Mouse (Mus musculus) cerebellum, postnatal 14 days (tissue): ENCODE results near the gene Hmga1b.
"Not testable (repeated sequence)": the region's sequence is repeated elsewhere in the genome, so short reads cannot be mapped to it uniquely, and the experiment has no call there.

Source experiments
- DNase-seq, 2 experiments: peaks; one replicate each; pipeline ENCODE4 v3.0.0; 2021; ENCODE audit warnings: mixed read lengths in 2 of 2

Gene Hmga1b

GRCm38 (mm10) chr11:120784064-120784791 is 21.6 kb downstream of the Hmga1b start, which contains the start of the genes Rfng and Gps1:
TSS of gene Rfng (minus strand) at chr11:120784207.
TSS of gene Gps1 (plus strand) at chr11:120784272.
- DNase-seq = peak; percentile 87 to 88

- no peak for DNase-seq
These were observed 22.6 kb downstream of the Hmga1b start for GRCm38 (mm10) chr11:120785145-120785544.

- DNase-seq = not testable (repeated sequence)
These were observed 25.9 kb downstream of the Hmga1b start for GRCm38 (mm10) chr11:120788460-120788859.

- DNase-seq = no peak
These were observed 26.8 kb downstream of the Hmga1b start for GRCm38 (mm10) chr11:120789355-120789754.

GRCm38 (mm10) chr11:120789810-120790209 is 27.2 kb downstream of the Hmga1b start:
- no peak for DNase-seq

GRCm38 (mm10) chr11:120792652-120793051 is 30.1 kb downstream of the Hmga1b start:
- DNase-seq = no peak

GRCm38 (mm10) chr11:120795756-120796613 is 33.4 kb downstream of the Hmga1b start, which contains the start of gene Dus1l:
TSS of gene Dus1l (minus strand) at chr11:120796403.
- DNase-seq = peak; percentile 99

GRCm38 (mm10) chr11:120796614-120796946 is 34.0 kb downstream of the Hmga1b start:
- no peak for DNase-seq

- no peak for DNase-seq
These were observed 35.6 kb downstream of the Hmga1b start for GRCm38 (mm10) chr11:120798244-120798643.

- no peak for DNase-seq
These were observed 36.8 kb downstream of the Hmga1b start for GRCm38 (mm10) chr11:120799316-120799890.

- peak; percentile 93 to 96 for DNase-seq
These were observed 37.7 kb downstream of the Hmga1b start for GRCm38 (mm10) chr11:120800061-120800904.

GRCm38 (mm10) chr11:120804274-120804673 is 41.7 kb downstream of the Hmga1b start:
- no peak for DNase-seq

GRCm38 (mm10) chr11:120804769-120805168 is 42.2 kb downstream of the Hmga1b start:
- DNase-seq = no peak

- DNase-seq = no peak
These were observed 43.0 kb downstream of the Hmga1b start for GRCm38 (mm10) chr11:120805375-120806298.

- DNase-seq = no peak
These were observed 45.4 kb downstream of the Hmga1b start for GRCm38 (mm10) chr11:120808010-120808409.

GRCm38 (mm10) chr11:120812068-120812467 is 49.5 kb downstream of the Hmga1b start:
- DNase-seq = no peak
